Mouse (Mus musculus): ENCODE measurements around the gene Zfp185. TPM values are rescaled to one million over a fixed set of nuclear protein-coding genes. Genes with fewer than 3 reads are reported as not detected.

The Zfp185 gene
- total RNA-seq (2021), result 1 to 10 TPM; 1.0 to 1.1 TPM

GRCm38 (mm10) chrX:72986841-72987519 lies at the start of gene Zfp185:
TSS of gene Zfp185 (plus strand) at chrX:72987339.
- peak; percentile 29 for DNase-seq
- intact Hi-C loops (cut with DNase I), result no loop called here

GRCm38 (mm10) chrX:72953464-72953863 lies 33.7 kb upstream of the Zfp185 start:
- DNase-seq, result no peak
- intact Hi-C loops (cut with DNase I), result no loop called here

GRCm38 (mm10) chrX:72956486-72956885 lies 30.7 kb upstream of the Zfp185 start:
- intact Hi-C loops (cut with DNase I), result no loop called here
- DNase-seq, result no peak

GRCm38 (mm10) chrX:72960431-72960830 lies 26.7 kb upstream of the Zfp185 start:
- intact Hi-C loops (cut with DNase I), result no loop called here
- DNase-seq, result no peak

GRCm38 (mm10) chrX:72961511-72961910 lies 25.6 kb upstream of the Zfp185 start:
- intact Hi-C loops (cut with DNase I), result no loop called here
- DNase-seq, result no peak

GRCm38 (mm10) chrX:72962743-72963142 lies 24.4 kb upstream of the Zfp185 start:
- no peak for DNase-seq
- intact Hi-C loops (cut with DNase I), result no loop called here

- intact Hi-C loops (cut with DNase I), result no loop called here
- no peak for DNase-seq
These were observed 4.3 kb upstream of the Zfp185 start for GRCm38 (mm10) chrX:72982831-72983230.

- intact Hi-C loops (cut with DNase I), result no loop called here
These were observed 1.5 kb upstream of the Zfp185 start for GRCm38 (mm10) chrX:72985607-72986006.

GRCm38 (mm10) chrX:72987520-72987905 lies 374 bp downstream of the Zfp185 start:
- DNase-seq, result no peak
- intact Hi-C loops (cut with DNase I), result no loop called here

More at GRCm38 (mm10) chrX:72985607-72986006, 1.5 kb upstream of the Zfp185 start:
- no peak for DNase-seq

- intact Hi-C loops (cut with DNase I), result no loop called here
- no peak for DNase-seq
These were observed 1.3 kb downstream of the Zfp185 start for GRCm38 (mm10) chrX:72988431-72988830.

- DNase-seq, result no peak
These were observed 3.4 kb downstream of the Zfp185 start for GRCm38 (mm10) chrX:72990581-72990980.

GRCm38 (mm10) chrX:72992291-72992919 lies 5.3 kb downstream of the Zfp185 start:
- no peak for DNase-seq
- intact Hi-C loops (cut with DNase I), result no loop called here

More at GRCm38 (mm10) chrX:72990581-72990980, 3.4 kb downstream of the Zfp185 start:
- intact Hi-C loops (cut with DNase I), result no loop called here

GRCm38 (mm10) chrX:72995542-72995941 lies 8.4 kb downstream of the Zfp185 start:
- no peak for DNase-seq
- intact Hi-C loops (cut with DNase I), result no loop called here

GRCm38 (mm10) chrX:73003110-73003509 lies 16.0 kb downstream of the Zfp185 start:
- intact Hi-C loops (cut with DNase I), result no loop called here
- DNase-seq, result no peak

- intact Hi-C loops (cut with DNase I), result no loop called here
- no peak for DNase-seq
These were observed 18.5 kb downstream of the Zfp185 start for GRCm38 (mm10) chrX:73005678-73006077.

- DNase-seq, result peak; percentile 93
- intact Hi-C loops (cut with DNase I), result no loop called here
These were observed 20.7 kb downstream of the Zfp185 start for GRCm38 (mm10) chrX:73007597-73008479.

GRCm38 (mm10) chrX:73012846-73013245 lies 25.7 kb downstream of the Zfp185 start:
- intact Hi-C loops (cut with DNase I), result no loop called here
- no peak for DNase-seq

- no peak for DNase-seq
- intact Hi-C loops (cut with DNase I), result no loop called here
These were observed 49.9 kb downstream of the Zfp185 start, which contains the start of gene Pnma5 for GRCm38 (mm10) chrX:73037003-73037402. TSS of gene Pnma5 (minus strand) at chrX:73037103.

GRCm38 (mm10) chrX:73038831-73039230 lies 51.7 kb downstream of the Zfp185 start:
- intact Hi-C loops (cut with DNase I), result no loop called here
- DNase-seq, result no peak

- no peak for DNase-seq
- intact Hi-C loops (cut with DNase I), result no loop called here
These were observed 52.5 kb downstream of the Zfp185 start for GRCm38 (mm10) chrX:73039666-73040065.

- intact Hi-C loops (cut with DNase I), result loop anchor here (10.0 kb wide), 1 partner anchor 641 kb away; no protein-coding TSS in a partner anchor
- DNase-seq, result peak; percentile 94
These were observed 66.9 kb downstream of the Zfp185 start for GRCm38 (mm10) chrX:73053860-73054563.

All from left cerebral cortex, postnatal 4 days (tissue).